Mouse (Mus musculus) kidney, adult 9 months (tissue): ENCODE data around the gene Stx1a.

ENCODE experiments used
- DNase-seq: peaks from one replicate; pipeline ENCODE4 v3.0.0; 2022

The Stx1a gene

DNA sequence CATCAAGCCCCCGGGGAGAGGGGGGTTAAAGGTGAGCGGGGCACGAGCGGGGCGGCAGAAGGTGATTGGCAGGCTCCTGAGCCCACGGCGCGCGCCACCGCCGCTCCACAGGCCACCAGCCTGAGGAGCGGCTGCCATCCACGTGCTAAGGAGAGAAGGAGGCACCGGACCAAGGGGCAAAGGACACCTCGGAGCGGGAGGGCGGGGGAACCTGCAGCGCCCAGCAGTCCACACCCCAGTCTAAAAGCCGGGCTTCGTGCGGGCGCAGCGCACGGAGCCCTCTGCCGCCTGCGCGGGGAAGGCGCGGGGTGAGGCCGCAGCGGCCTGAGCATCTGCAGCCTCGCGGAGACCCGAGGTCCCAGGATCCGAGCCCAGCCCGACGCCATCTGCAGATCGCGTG is 66.4 kb downstream of the Stx1a start, which contains the start of gene Mlxipl:
TSS of gene Mlxipl (plus strand) at position 238 of the 400 bp plus-strand sequence.
- peak; percentile 85 for DNase-seq
